Mouse (Mus musculus): ENCODE results near the gene Tbca. TPM values are rescaled to one million over a fixed set of nuclear protein-coding genes. Genes with fewer than 3 reads are reported as not detected.

Tbca gene
- polyA plus RNA-seq, 1 experiment from 2014 or later = 210 TPM

DNA sequence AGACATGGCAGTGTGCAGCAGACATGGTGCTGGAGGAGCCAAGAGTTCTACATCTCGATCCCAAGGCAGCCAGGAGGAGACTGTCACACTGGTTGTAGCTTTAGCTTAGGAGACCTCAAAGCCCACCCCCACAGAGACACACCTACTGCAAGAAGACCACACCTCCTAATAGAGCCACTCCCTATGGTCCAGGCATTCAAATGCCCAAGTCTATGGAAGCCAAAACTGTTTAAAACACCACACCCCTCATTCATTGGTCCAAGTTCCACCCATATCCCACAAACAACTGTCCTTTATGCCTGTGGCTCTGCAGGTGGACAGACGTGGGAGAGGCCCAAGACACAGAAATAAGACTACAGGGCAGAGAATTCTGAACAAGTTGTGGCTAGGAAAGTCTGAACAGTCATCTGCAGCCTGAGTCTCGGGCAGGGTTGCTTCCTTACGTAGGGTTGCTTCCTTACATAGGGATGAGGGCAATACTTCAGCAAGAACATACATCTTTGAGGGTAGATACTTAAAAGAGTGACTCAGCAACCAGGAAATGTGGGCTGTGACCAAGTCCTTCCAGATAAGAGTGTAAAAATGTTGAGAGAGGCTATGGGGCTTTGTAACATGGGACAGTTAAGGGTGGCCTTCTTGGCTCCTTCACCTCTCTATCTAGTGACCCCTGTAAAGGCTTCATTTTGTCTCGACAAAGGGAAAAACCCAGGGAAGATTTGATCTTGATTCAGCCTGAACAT lies 74.0 kb downstream of the Tbca start:
- Histone ChIP-seq H3K27me3 (ENCODE audit: control insufficient read depth, insufficient read depth, low read length) (peaks cover 22% of the 10 kb centered on the region), H3K4me1 (ENCODE audit: control insufficient read depth, insufficient read depth, low read length) (no peaks in the 10 kb centered on the region), H3K9me3 (ENCODE audit: control insufficient read depth, low read length) (no peaks in the 10 kb centered on the region), H3K9ac (ENCODE audit: low read length) (no peak overlapping the region), H3K4me2 (ENCODE audit: low read depth) (no peak overlapping the region), H3K36me3 (ENCODE audit: control insufficient read depth, insufficient read depth, low read length) (no peaks in the 10 kb centered on the region), H3K27ac (ENCODE audit: low read depth, low read length) (no peak overlapping the region), H3K4me3 (ENCODE audit: low read depth, low read length) (no peak overlapping the region)
- ATAC-seq (ENCODE audit: insufficient read depth, low FRiP score, low TSS enrichment) (no peak), DNase-seq (ENCODE audit: low spot score) (no peak)
- 77% methylated on average over 5 of the region's 5 CpGs for WGBS

DNA sequence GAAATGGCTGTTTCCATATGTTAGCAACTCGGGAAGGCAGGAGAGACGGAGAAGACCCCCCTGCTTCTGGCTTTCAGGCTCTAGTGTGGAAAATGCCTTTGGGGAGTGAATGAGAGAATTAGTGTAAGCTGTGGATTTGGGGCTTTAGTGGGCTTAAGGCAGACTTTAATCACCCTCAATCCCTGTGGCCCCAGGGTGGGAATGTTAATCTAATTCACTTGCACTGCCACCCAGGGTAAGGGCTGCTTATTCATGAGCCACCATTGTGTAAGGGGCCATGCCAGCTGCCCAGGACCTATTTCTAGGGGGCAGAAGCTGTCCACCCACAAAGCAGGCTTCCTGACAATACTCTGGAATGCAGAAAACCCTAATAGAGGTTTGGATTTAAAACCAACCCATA lies 78.2 kb downstream of the Tbca start:
- no peak for DNase-seq (ENCODE audit: low spot score)
- Histone ChIP-seq H3K27ac (ENCODE audit: low read depth, low read length) (no peak overlapping the region), H3K9me3 (ENCODE audit: control insufficient read depth, low read length) (no peaks in the 10 kb centered on the region), H3K9ac (ENCODE audit: low read length) (no peak overlapping the region), H3K4me2 (ENCODE audit: low read depth) (no peak overlapping the region), H3K4me3 (ENCODE audit: low read depth, low read length) (no peak overlapping the region), H3K36me3 (ENCODE audit: control insufficient read depth, insufficient read depth, low read length) (no peaks in the 10 kb centered on the region), H3K4me1 (ENCODE audit: control insufficient read depth, insufficient read depth, low read length) (peaks cover 3% of the 10 kb centered on the region; the same call in 1 of the 2 replicates), H3K27me3 (ENCODE audit: control insufficient read depth, insufficient read depth, low read length) (peaks cover 62% of the 10 kb centered on the region)
- no peak for ATAC-seq (ENCODE audit: insufficient read depth, low FRiP score, low TSS enrichment)
- WGBS = 73% methylated on average over 2 of the region's 2 CpGs

DNA sequence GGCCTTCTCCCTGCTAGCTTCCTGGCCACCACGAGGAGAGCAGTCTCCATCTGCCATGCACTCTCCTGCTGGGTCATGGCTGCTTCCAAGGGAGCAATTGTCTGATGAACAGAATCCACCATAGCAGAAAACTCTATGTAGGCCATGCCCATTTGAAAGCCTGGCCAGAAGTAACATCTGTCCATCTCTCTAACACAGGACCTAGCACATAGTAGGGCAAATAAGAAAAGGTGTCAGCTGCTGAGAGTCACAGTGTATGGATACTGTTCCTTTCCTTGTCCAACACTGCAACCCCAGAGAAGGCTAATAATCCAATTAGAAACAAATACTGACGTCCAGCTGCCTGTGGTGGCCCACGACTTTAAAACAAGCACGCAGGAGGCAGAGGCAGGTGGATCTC lies 79.1 kb downstream of the Tbca start:
- H3K36me3 ChIP-seq (ENCODE audit: control insufficient read depth, insufficient read depth, low read length) = no peaks in the 10 kb centered on the region
- ATAC-seq (ENCODE audit: insufficient read depth, low FRiP score, low TSS enrichment) (no peak), DNase-seq (ENCODE audit: low spot score) (no peak)
- no peak overlapping the region for H3K27ac ChIP-seq (ENCODE audit: low read depth, low read length)
- 57% methylated on average over 4 of the region's 4 CpGs for WGBS
- no peak overlapping the region for H3K4me2 ChIP-seq (ENCODE audit: low read depth)
- H3K27me3 ChIP-seq (ENCODE audit: control insufficient read depth, insufficient read depth, low read length) = peaks cover 70% of the 10 kb centered on the region
- H3K4me1 ChIP-seq (ENCODE audit: control insufficient read depth, insufficient read depth, low read length) = peaks cover 3% of the 10 kb centered on the region; the same call in 1 of the 2 replicates
- no peak overlapping the region for H3K9ac ChIP-seq (ENCODE audit: low read length)
- H3K9me3 ChIP-seq (ENCODE audit: control insufficient read depth, low read length) = no peaks in the 10 kb centered on the region
- H3K4me3 ChIP-seq (ENCODE audit: low read depth, low read length) = no peak overlapping the region

DNA sequence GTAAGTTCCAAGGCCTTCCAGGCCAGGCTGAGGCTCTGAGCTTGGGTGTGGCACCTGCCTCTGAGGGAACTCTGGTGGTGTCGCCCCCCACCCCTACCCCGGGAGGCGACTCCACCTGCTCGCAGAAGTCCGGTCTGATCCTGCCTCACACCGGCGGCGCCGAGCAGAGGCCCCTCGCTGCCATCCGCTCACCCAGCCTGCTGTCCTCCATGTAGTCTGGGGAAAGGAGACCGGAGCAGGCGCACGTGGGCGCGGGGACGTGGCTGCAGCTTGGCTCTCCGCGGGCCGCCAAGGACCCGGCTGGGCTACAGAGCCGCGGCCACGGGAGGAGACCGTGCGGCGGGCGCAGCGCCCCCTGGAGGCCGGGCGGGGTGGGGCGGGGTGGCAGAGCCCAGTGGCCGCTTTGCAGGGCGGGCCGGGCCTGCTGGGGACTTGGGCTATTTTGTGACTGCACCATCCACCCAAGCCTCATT lies 79.8 kb downstream of the Tbca start:
- peak overlapping the region; percentile 29 for H3K9ac ChIP-seq (ENCODE audit: low read length)
- H3K9me3 ChIP-seq (ENCODE audit: control insufficient read depth, low read length) = no peaks in the 10 kb centered on the region
- H3K36me3 ChIP-seq (ENCODE audit: control insufficient read depth, insufficient read depth, low read length) = no peaks in the 10 kb centered on the region
- H3K27me3 ChIP-seq (ENCODE audit: control insufficient read depth, insufficient read depth, low read length) = peaks cover 78% of the 10 kb centered on the region
- H3K4me1 ChIP-seq (ENCODE audit: control insufficient read depth, insufficient read depth, low read length) = peaks cover 3% of the 10 kb centered on the region; the same call in 1 of the 2 replicates
- under 1% methylated on average over 30 of the region's 35 CpGs for WGBS
- ATAC-seq (ENCODE audit: insufficient read depth, low FRiP score, low TSS enrichment) (peak; percentile 77), DNase-seq (ENCODE audit: low spot score) (peak; percentile 83)
- H3K4me3 ChIP-seq (ENCODE audit: low read depth, low read length) = peak overlapping the region; percentile 18
- peak overlapping the region; percentile 48 for H3K4me2 ChIP-seq (ENCODE audit: low read depth)
- no peak overlapping the region for H3K27ac ChIP-seq (ENCODE audit: low read depth, low read length)

DNA sequence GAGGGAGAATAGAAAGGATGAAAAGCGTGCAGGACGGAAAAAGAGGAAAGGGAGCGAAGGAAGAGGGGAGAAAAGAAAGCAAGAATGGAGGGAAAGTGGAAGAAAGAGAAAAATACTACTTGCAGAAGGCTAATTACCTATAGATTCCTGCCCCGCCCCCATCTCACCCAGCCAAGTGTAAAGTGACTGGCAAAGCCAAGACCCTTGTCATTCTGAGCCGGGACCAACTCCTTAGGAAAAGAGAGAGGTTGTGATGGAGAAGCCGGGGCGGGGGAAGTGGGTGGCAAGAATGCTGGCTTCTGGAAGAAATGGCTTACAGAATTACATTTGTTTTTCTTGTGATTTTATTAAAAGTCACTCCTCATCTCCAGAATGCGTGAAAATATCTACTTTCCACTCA lies 80.8 kb downstream of the Tbca start:
- Histone ChIP-seq H3K9me3 (ENCODE audit: control insufficient read depth, low read length) (no peaks in the 10 kb centered on the region), H3K27me3 (ENCODE audit: control insufficient read depth, insufficient read depth, low read length) (peaks cover 86% of the 10 kb centered on the region), H3K4me1 (ENCODE audit: control insufficient read depth, insufficient read depth, low read length) (peaks cover 3% of the 10 kb centered on the region; the same call in 1 of the 2 replicates), H3K9ac (ENCODE audit: low read length) (no peak overlapping the region), H3K27ac (ENCODE audit: low read depth, low read length) (no peak overlapping the region), H3K4me2 (ENCODE audit: low read depth) (no peak overlapping the region), H3K36me3 (ENCODE audit: control insufficient read depth, insufficient read depth, low read length) (no peaks in the 10 kb centered on the region), H3K4me3 (ENCODE audit: low read depth, low read length) (no peak overlapping the region)
- no peak for DNase-seq (ENCODE audit: low spot score)
- no peak for ATAC-seq (ENCODE audit: insufficient read depth, low FRiP score, low TSS enrichment)
- WGBS = under 1% methylated on average over 8 of the region's 8 CpGs

DNA sequence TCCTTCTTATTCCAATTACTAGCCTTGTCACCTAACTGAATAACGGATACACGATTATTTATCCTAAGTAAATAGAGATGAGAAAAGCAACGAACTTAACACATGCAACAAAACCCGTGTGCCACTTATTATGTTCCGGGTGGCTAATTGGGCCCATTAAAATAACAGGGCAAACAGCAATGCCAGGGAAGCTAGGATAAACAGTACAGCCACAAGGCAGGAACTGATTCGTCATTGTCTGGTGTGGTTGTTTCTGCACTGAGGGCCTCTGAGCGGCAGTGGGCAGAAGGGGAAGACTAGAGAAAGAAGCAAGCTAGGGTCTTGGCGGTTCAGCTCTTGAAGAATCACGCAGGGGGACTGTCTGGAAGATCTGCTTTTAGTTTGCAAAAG lies 81.4 kb downstream of the Tbca start:
- Histone ChIP-seq H3K27ac (ENCODE audit: low read depth, low read length) (no peak overlapping the region), H3K4me2 (ENCODE audit: low read depth) (no peak overlapping the region), H3K9me3 (ENCODE audit: control insufficient read depth, low read length) (no peaks in the 10 kb centered on the region), H3K36me3 (ENCODE audit: control insufficient read depth, insufficient read depth, low read length) (no peaks in the 10 kb centered on the region), H3K9ac (ENCODE audit: low read length) (no peak overlapping the region), H3K27me3 (ENCODE audit: control insufficient read depth, insufficient read depth, low read length) (peaks cover 92% of the 10 kb centered on the region), H3K4me1 (ENCODE audit: control insufficient read depth, insufficient read depth, low read length) (peaks cover 3% of the 10 kb centered on the region; the same call in 1 of the 2 replicates), H3K4me3 (ENCODE audit: low read depth, low read length) (no peak overlapping the region)
- 2% methylated on average over 9 of the region's 9 CpGs for WGBS
- DNase-seq (ENCODE audit: low spot score) (no peak), ATAC-seq (ENCODE audit: insufficient read depth, low FRiP score, low TSS enrichment) (no peak)

- DNase-seq (ENCODE audit: low spot score) = no peak
- H3K27me3 ChIP-seq (ENCODE audit: control insufficient read depth, insufficient read depth, low read length) = peaks cover 96% of the 10 kb centered on the region
- H3K9me3 ChIP-seq (ENCODE audit: control insufficient read depth, low read length) = no peaks in the 10 kb centered on the region
- H3K36me3 ChIP-seq (ENCODE audit: control insufficient read depth, insufficient read depth, low read length) = no peaks in the 10 kb centered on the region
- H3K4me3 ChIP-seq (ENCODE audit: low read depth, low read length) = no peak overlapping the region
- no peak overlapping the region for H3K4me2 ChIP-seq (ENCODE audit: low read depth)
- H3K4me1 ChIP-seq (ENCODE audit: control insufficient read depth, insufficient read depth, low read length) = peaks cover 3% of the 10 kb centered on the region; the same call in 1 of the 2 replicates
- H3K9ac ChIP-seq (ENCODE audit: low read length) = no peak overlapping the region
- ATAC-seq (ENCODE audit: insufficient read depth, low FRiP score, low TSS enrichment) = no peak
- under 1% methylated on average over 21 of the region's 21 CpGs for WGBS
- H3K27ac ChIP-seq (ENCODE audit: low read depth, low read length) = no peak overlapping the region
Observed at GRCm38 (mm10) chr13:94870461-94871186, 81.9 kb downstream of the Tbca start.

DNA sequence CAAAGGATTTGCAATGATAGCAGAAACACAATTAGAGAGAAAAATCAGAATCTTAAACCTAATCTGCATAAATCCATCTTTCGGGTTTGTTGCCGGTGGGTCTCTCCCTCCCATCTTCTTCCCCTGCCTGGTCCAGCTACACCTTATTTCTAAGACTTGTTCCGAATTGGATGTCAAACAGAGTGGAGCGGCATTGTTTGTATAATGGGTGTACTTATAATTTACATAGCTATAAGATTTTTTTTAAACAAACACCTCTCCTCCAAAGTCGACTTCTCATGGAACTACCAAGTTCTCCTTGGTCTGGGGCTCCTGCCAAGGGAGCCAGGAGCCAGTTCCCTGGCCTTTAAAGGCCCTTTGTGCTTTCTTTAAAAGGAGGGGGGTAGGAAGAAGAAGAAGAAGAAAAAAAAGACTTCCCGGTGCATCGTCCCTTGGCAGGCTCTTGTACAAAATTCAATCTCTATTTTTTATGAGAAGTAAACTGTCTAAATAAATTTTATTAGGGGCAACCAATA lies 83.2 kb downstream of the Tbca start:
- Histone ChIP-seq H3K4me2 (ENCODE audit: low read depth) (no peak overlapping the region), H3K9ac (ENCODE audit: low read length) (no peak overlapping the region), H3K27ac (ENCODE audit: low read depth, low read length) (no peak overlapping the region), H3K36me3 (ENCODE audit: control insufficient read depth, insufficient read depth, low read length) (no peaks in the 10 kb centered on the region), H3K9me3 (ENCODE audit: control insufficient read depth, low read length) (no peaks in the 10 kb centered on the region), H3K4me1 (ENCODE audit: control insufficient read depth, insufficient read depth, low read length) (peaks cover 3% of the 10 kb centered on the region; the same call in 1 of the 2 replicates), H3K4me3 (ENCODE audit: low read depth, low read length) (no peak overlapping the region), H3K27me3 (ENCODE audit: control insufficient read depth, insufficient read depth, low read length) (peaks cover 95% of the 10 kb centered on the region)
- ATAC-seq (ENCODE audit: insufficient read depth, low FRiP score, low TSS enrichment) (no peak), DNase-seq (ENCODE audit: low spot score) (no peak)
- WGBS = under 1% methylated on average over 7 of the region's 7 CpGs

All from neural tube, embryonic 11.5 days (tissue).